Mouse (Mus musculus): ENCODE data around the gene Dnajc3.
"Not testable (repeated sequence)": the region's sequence is repeated elsewhere in the genome, so short reads cannot be mapped to it uniquely, and the experiment has no call there.

DNA sequence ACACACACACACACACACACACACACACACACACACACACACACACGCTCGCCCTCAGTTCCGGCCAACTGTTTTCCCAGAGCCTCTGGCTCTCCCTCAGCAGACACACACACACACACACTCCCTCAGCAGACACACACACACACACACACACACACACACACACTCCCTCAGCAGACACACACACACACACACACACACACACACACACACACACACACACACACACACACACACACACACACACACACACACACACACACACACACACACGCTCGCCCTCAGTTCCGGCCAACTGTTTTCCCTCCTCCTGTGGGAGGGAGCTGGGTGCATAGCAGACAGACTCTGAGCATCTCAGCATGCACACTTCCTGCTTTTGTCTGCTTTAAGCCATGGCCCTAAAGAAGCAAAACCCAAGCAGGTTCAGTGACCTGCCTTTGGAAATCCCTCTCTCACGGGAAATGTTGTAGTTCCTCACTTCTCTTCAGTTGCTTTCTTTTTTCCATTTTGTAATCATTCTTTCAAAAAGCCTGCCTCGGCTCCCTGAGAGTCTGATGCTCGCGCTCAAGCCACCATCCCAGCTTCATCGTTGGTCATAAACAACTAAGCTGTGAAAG is 44.8 kb downstream of the Dnajc3 start:
- not testable (repeated sequence) for TF ChIP-seq ZC3H11A (IDR thresholded peaks at IDR 0.05; ENCODE audit: borderline replicate concordance, low read depth, low read length); MAFK (IDR thresholded peaks at IDR 0.05; ENCODE audit: insufficient read depth, low read depth, low read length); CHD2 (IDR thresholded peaks at IDR 0.05; ENCODE audit: low read depth, low read length)
